Mouse (Mus musculus) heart, embryonic 13.5 days (tissue): Measurements from ENCODE around the gene Limk2. TPM values are rescaled to one million over a fixed set of nuclear protein-coding genes. Genes with fewer than 3 reads are reported as not detected.
A peak's percentile ranks its signal among the peaks of the same experiment; 100 is the strongest.

Source experiments
- ATAC-seq: fragments of 200-750 bp; cut with Nextera tagmentation; 2 replicates; pipeline ENCODE4 v1.8.0; 2017; ENCODE audit warnings: moderate TSS enrichment; ENCODE audit not compliant: insufficient number of reproducible peaks, low FRiP score, low TSS enrichment; ENCODE audit errors: extremely low read depth
- H3K27ac ChIP-seq: fragments of 300-500 bp; sonication (generic); replicated peaks from 2 replicates; pipeline ENCODE4 v1.5.1; 2015; ENCODE audit warnings: moderate library complexity, mild to moderate bottlenecking, inconsistent platforms
- H3K27me3 ChIP-seq: fragments of 300-500 bp; sonication (generic); replicated peaks from 2 replicates; pipeline ENCODE4 v1.6.1; 2015; ENCODE audit warnings: mild to moderate bottlenecking, inconsistent platforms
- H3K36me3 ChIP-seq: fragments of 300-500 bp; sonication (generic); 2 replicates; pipeline ENCODE4 v1.6.1; 2015; ENCODE audit warnings: mild to moderate bottlenecking, inconsistent platforms
- H3K4me1 ChIP-seq: fragments of 300-500 bp; sonication (generic); 2 replicates; pipeline ENCODE4 v1.6.1; 2015; ENCODE audit warnings: inconsistent platforms
- H3K4me2 ChIP-seq: fragments of 300-500 bp; sonication (generic); 2 replicates; pipeline ENCODE4 v1.6.1; 2015; ENCODE audit warnings: inconsistent platforms, mild to moderate bottlenecking, moderate library complexity
- H3K4me3 ChIP-seq: fragments of 300-500 bp; sonication (generic); 2 replicates; pipeline ENCODE4 v1.5.1; 2015; ENCODE audit warnings: moderate library complexity, mild to moderate bottlenecking, inconsistent platforms
- H3K9ac ChIP-seq: fragments of 300-500 bp; sonication (generic); 2 replicates; pipeline ENCODE4 v1.6.1; 2015; ENCODE audit warnings: inconsistent platforms, mild to moderate bottlenecking, moderate library complexity
- H3K9me3 ChIP-seq: fragments of 300-500 bp; sonication (generic); 2 replicates; pipeline ENCODE4 v1.6.1; 2016; ENCODE audit warnings: inconsistent platforms
- WGBS: fragments of 180-500 bp; shearing (Covaris S2); methylation state at CpG from one replicate; pipeline ENCODE4 v1.1.7; 2015; ENCODE audit warnings: mixed read lengths; 5-methylcytosine and 5-hydroxymethylcytosine counted together
- polyA plus RNA-seq: library from polyadenylated mRNA; unstranded; fragments of >200 nt; fragmentation: Nextera tagmentation; extraction: Ambion mirVana; gene quantifications from 2 replicates; pipeline ENCODE4 v1.2.1, GENCODE M21; 2015

Limk2 gene
- polyA plus RNA-seq, 1 experiment from 2014 or later, result 50.4 TPM

GRCm38 (mm10) chr11:3346351-3346750 is 62.6 kb downstream of the Limk2 start:
- Histone ChIP-seq H3K9ac (no peak overlapping the region), H3K36me3 (peaks cover 71% of the 10 kb centered on the region)
- WGBS, result 91% methylated on average over 7 of the region's 7 CpGs

GRCm38 (mm10) chr11:3344916-3345315 is 64.1 kb downstream of the Limk2 start:
- peaks cover 24% of the 10 kb centered on the region for H3K4me1 ChIP-seq
- no peaks in the 10 kb centered on the region for H3K27me3 ChIP-seq
- 89% methylated on average over 3 of the region's 3 CpGs for WGBS
- no peak overlapping the region for H3K4me3 ChIP-seq
- no peak for ATAC-seq
- no peak overlapping the region for H3K27ac ChIP-seq
- H3K4me2 ChIP-seq, result no peak overlapping the region
- no peaks in the 10 kb centered on the region for H3K9me3 ChIP-seq
- H3K9ac ChIP-seq, result no peak overlapping the region
- H3K36me3 ChIP-seq, result peaks cover 59% of the 10 kb centered on the region

More at GRCm38 (mm10) chr11:3346351-3346750, 62.6 kb downstream of the Limk2 start:
- no peaks in the 10 kb centered on the region for H3K27me3 ChIP-seq
- no peak overlapping the region for H3K4me2 ChIP-seq
- H3K9me3 ChIP-seq, result no peaks in the 10 kb centered on the region
- no peak for ATAC-seq
- H3K4me3 ChIP-seq, result no peak overlapping the region
- H3K4me1 ChIP-seq, result peaks cover 24% of the 10 kb centered on the region
- no peak overlapping the region for H3K27ac ChIP-seq

GRCm38 (mm10) chr11:3341476-3341875 is 67.5 kb downstream of the Limk2 start:
- Histone ChIP-seq H3K9ac (no peak overlapping the region), H3K4me1 (peaks cover 18% of the 10 kb centered on the region), H3K4me2 (no peak overlapping the region), H3K27ac (no peak overlapping the region), H3K36me3 (peaks cover 53% of the 10 kb centered on the region), H3K4me3 (no peak overlapping the region), H3K9me3 (no peaks in the 10 kb centered on the region), H3K27me3 (no peaks in the 10 kb centered on the region)
- 77% methylated on average over 5 of the region's 5 CpGs for WGBS
- no peak for ATAC-seq

GRCm38 (mm10) chr11:3337961-3338360 is 71.0 kb downstream of the Limk2 start:
- peak overlapping the region; percentile 88 for H3K27ac ChIP-seq
- peak overlapping the region; percentile 67; the same call in 1 of the 2 replicates for H3K9ac ChIP-seq
- no peaks in the 10 kb centered on the region for H3K27me3 ChIP-seq
- H3K4me3 ChIP-seq, result no peak overlapping the region
- peaks cover 42% of the 10 kb centered on the region for H3K4me1 ChIP-seq
- H3K36me3 ChIP-seq, result peaks cover 35% of the 10 kb centered on the region
- no peaks in the 10 kb centered on the region for H3K9me3 ChIP-seq
- ATAC-seq, result no peak
- 53% methylated on average over 5 of the region's 5 CpGs for WGBS
- H3K4me2 ChIP-seq, result peak overlapping the region; percentile 32; the same call in 1 of the 2 replicates

GRCm38 (mm10) chr11:3337173-3337955 is 71.6 kb downstream of the Limk2 start:
- Histone ChIP-seq H3K27me3 (no peaks in the 10 kb centered on the region), H3K4me1 (peaks cover 48% of the 10 kb centered on the region), H3K4me2 (peak overlapping the region; percentile 32), H3K27ac (peak overlapping the region; percentile 88), H3K4me3 (no peak overlapping the region), H3K9me3 (no peaks in the 10 kb centered on the region), H3K36me3 (peaks cover 29% of the 10 kb centered on the region), H3K9ac (peak overlapping the region; percentile 67)
- 0 out of 2 replicates have a peak, but pooled peaks have one; percentile 28 for ATAC-seq
- 10% methylated on average over 12 of the region's 12 CpGs for WGBS

GRCm38 (mm10) chr11:3336602-3337001 is 72.4 kb downstream of the Limk2 start:
- Histone ChIP-seq H3K27me3 (no peaks in the 10 kb centered on the region), H3K9ac (peak overlapping the region; percentile 67; the same call in 1 of the 2 replicates), H3K36me3 (peaks cover 22% of the 10 kb centered on the region), H3K27ac (peak overlapping the region; percentile 88), H3K4me2 (no peak overlapping the region), H3K4me1 (peaks cover 54% of the 10 kb centered on the region), H3K9me3 (no peaks in the 10 kb centered on the region), H3K4me3 (no peak overlapping the region)
- WGBS, result 65% methylated on average over 3 of the region's 3 CpGs
- no peak for ATAC-seq

- Histone ChIP-seq H3K36me3 (peaks cover 17% of the 10 kb centered on the region), H3K4me1 (peaks cover 59% of the 10 kb centered on the region), H3K4me3 (no peak overlapping the region), H3K9me3 (no peaks in the 10 kb centered on the region), H3K27ac (peak overlapping the region; percentile 55), H3K27me3 (no peaks in the 10 kb centered on the region), H3K9ac (peak overlapping the region; percentile 59), H3K4me2 (peak overlapping the region; percentile 41)
- WGBS, result 24% methylated on average over 11 of the region's 11 CpGs
- ATAC-seq, result no peak
Measured at GRCm38 (mm10) chr11:3335651-3336216, 73.3 kb downstream of the Limk2 start.

- no peak for ATAC-seq
- Histone ChIP-seq H3K9ac (peak overlapping the region; percentile 59), H3K27ac (peak overlapping the region; percentile 55; the same call in 1 of the 2 replicates), H3K36me3 (peaks cover 17% of the 10 kb centered on the region), H3K9me3 (no peaks in the 10 kb centered on the region), H3K27me3 (no peaks in the 10 kb centered on the region), H3K4me3 (no peak overlapping the region), H3K4me2 (peak overlapping the region; percentile 41), H3K4me1 (peaks cover 68% of the 10 kb centered on the region)
- WGBS, result 27% methylated on average over 9 of the region's 9 CpGs
Measured at GRCm38 (mm10) chr11:3334711-3335316, 74.2 kb downstream of the Limk2 start.

- H3K9ac ChIP-seq, result no peak overlapping the region
- no peaks in the 10 kb centered on the region for H3K9me3 ChIP-seq
- H3K4me2 ChIP-seq, result no peak overlapping the region
- no peak overlapping the region for H3K4me3 ChIP-seq
- H3K27me3 ChIP-seq, result no peaks in the 10 kb centered on the region
- ATAC-seq, result no peak
- WGBS, result 80% methylated on average over 11 of the region's 11 CpGs
- peaks cover 17% of the 10 kb centered on the region for H3K36me3 ChIP-seq
- H3K4me1 ChIP-seq, result peaks cover 74% of the 10 kb centered on the region
- H3K27ac ChIP-seq, result no peak overlapping the region
Measured at GRCm38 (mm10) chr11:3334141-3334710, 74.8 kb downstream of the Limk2 start.

- 86% methylated on average over 11 of the region's 11 CpGs for WGBS
- H3K36me3 ChIP-seq, result peaks cover 17% of the 10 kb centered on the region
- no peaks in the 10 kb centered on the region for H3K9me3 ChIP-seq
- peaks cover 79% of the 10 kb centered on the region for H3K4me1 ChIP-seq
- no peak overlapping the region for H3K4me2 ChIP-seq
- no peak for ATAC-seq
- H3K27me3 ChIP-seq, result no peaks in the 10 kb centered on the region
- H3K4me3 ChIP-seq, result no peak overlapping the region
- peak overlapping the region; percentile 68; the same call in 1 of the 2 replicates for H3K27ac ChIP-seq
- H3K9ac ChIP-seq, result 0 out of 2 replicates have a peak overlapping the region, but pooled peaks have one; percentile 64
Measured at GRCm38 (mm10) chr11:3333111-3333695, 75.8 kb downstream of the Limk2 start.
